Mouse (Mus musculus): ENCODE measurements around the gene Srp72. TPM values are rescaled to one million over a fixed set of nuclear protein-coding genes. Genes with fewer than 3 reads are reported as not detected.

Srp72 gene
- polyA plus RNA-seq, 1 experiment from 2014 or later, result 92.2 TPM

GRCm38 (mm10) chr5:76990789-76991188 lies 16.3 kb downstream of the Srp72 start:
- Histone ChIP-seq H3K9me3 (ENCODE audit: control insufficient read depth, low read length) (no peaks in the 10 kb centered on the region), H3K4me3 (ENCODE audit: low read length) (no peak overlapping the region), H3K4me2 (ENCODE audit: low read depth, low read length) (no peak overlapping the region), H3K4me1 (replicated peaks; ENCODE audit: control insufficient read depth, insufficient read depth, low read length) (no peaks in the 10 kb centered on the region), H3K9ac (ENCODE audit: low read length) (no peak overlapping the region), H3K36me3 (ENCODE audit: control insufficient read depth, insufficient read depth, low read length) (peaks cover 50% of the 10 kb centered on the region), H3K27me3 (ENCODE audit: control insufficient read depth, insufficient read depth, low read depth, low read length) (no peaks in the 10 kb centered on the region), H3K27ac (ENCODE audit: low read length) (no peak overlapping the region)
- ATAC-seq (ENCODE audit: low read depth), result no peak
- 93% methylated on average over 3 of the region's 3 CpGs for WGBS

GRCm38 (mm10) chr5:76993174-76993814 lies 18.8 kb downstream of the Srp72 start:
- Histone ChIP-seq H3K4me2 (ENCODE audit: low read depth, low read length) (no peak overlapping the region), H3K9ac (ENCODE audit: low read length) (no peak overlapping the region), H3K4me3 (ENCODE audit: low read length) (no peak overlapping the region), H3K36me3 (ENCODE audit: control insufficient read depth, insufficient read depth, low read length) (peaks cover 67% of the 10 kb centered on the region), H3K4me1 (replicated peaks; ENCODE audit: control insufficient read depth, insufficient read depth, low read length) (no peaks in the 10 kb centered on the region), H3K9me3 (ENCODE audit: control insufficient read depth, low read length) (no peaks in the 10 kb centered on the region), H3K27ac (ENCODE audit: low read length) (no peak overlapping the region), H3K27me3 (ENCODE audit: control insufficient read depth, insufficient read depth, low read depth, low read length) (no peaks in the 10 kb centered on the region)
- ATAC-seq (ENCODE audit: low read depth), result no peak
- WGBS, result 90% methylated on average over 5 of the region's 5 CpGs

GRCm38 (mm10) chr5:76998416-76998815 lies 23.9 kb downstream of the Srp72 start:
- Histone ChIP-seq H3K27me3 (ENCODE audit: control insufficient read depth, insufficient read depth, low read depth, low read length) (no peaks in the 10 kb centered on the region), H3K9me3 (ENCODE audit: control insufficient read depth, low read length) (no peaks in the 10 kb centered on the region), H3K4me2 (ENCODE audit: low read depth, low read length) (no peak overlapping the region), H3K4me1 (replicated peaks; ENCODE audit: control insufficient read depth, insufficient read depth, low read length) (no peaks in the 10 kb centered on the region), H3K36me3 (ENCODE audit: control insufficient read depth, insufficient read depth, low read length) (peaks cover 46% of the 10 kb centered on the region), H3K27ac (ENCODE audit: low read length) (no peak overlapping the region), H3K4me3 (ENCODE audit: low read length) (no peak overlapping the region), H3K9ac (ENCODE audit: low read length) (no peak overlapping the region)
- 49% methylated on average over 5 of the region's 5 CpGs for WGBS
- ATAC-seq (ENCODE audit: low read depth), result no peak

GRCm38 (mm10) chr5:77001192-77001591 lies 26.7 kb downstream of the Srp72 start:
- no peak for ATAC-seq (ENCODE audit: low read depth)
- H3K4me1 ChIP-seq (replicated peaks; ENCODE audit: control insufficient read depth, insufficient read depth, low read length), result no peaks in the 10 kb centered on the region
- H3K9ac ChIP-seq (ENCODE audit: low read length), result no peak overlapping the region
- WGBS, result 89% methylated on average over 17 of the region's 17 CpGs
- no peak overlapping the region for H3K4me2 ChIP-seq (ENCODE audit: low read depth, low read length)
- no peaks in the 10 kb centered on the region for H3K27me3 ChIP-seq (ENCODE audit: control insufficient read depth, insufficient read depth, low read depth, low read length)
- peaks cover 27% of the 10 kb centered on the region for H3K36me3 ChIP-seq (ENCODE audit: control insufficient read depth, insufficient read depth, low read length)
- H3K9me3 ChIP-seq (ENCODE audit: control insufficient read depth, low read length), result no peaks in the 10 kb centered on the region
- H3K27ac ChIP-seq (ENCODE audit: low read length), result no peak overlapping the region
- no peak overlapping the region for H3K4me3 ChIP-seq (ENCODE audit: low read length)

GRCm38 (mm10) chr5:77004051-77004821 lies 29.8 kb downstream of the Srp72 start, which contains the start of gene Arl9:
Arl9 (plus strand) TSS chr5:77004055.
- Histone ChIP-seq H3K9me3 (ENCODE audit: control insufficient read depth, low read length) (no peaks in the 10 kb centered on the region), H3K9ac (ENCODE audit: low read length) (no peak within 1 kb of the TSS), H3K27me3 (ENCODE audit: control insufficient read depth, insufficient read depth, low read depth, low read length) (no peaks in the 10 kb centered on the region), H3K36me3 (ENCODE audit: control insufficient read depth, insufficient read depth, low read length) (peaks cover 12% of the 10 kb centered on the region), H3K4me1 (replicated peaks; ENCODE audit: control insufficient read depth, insufficient read depth, low read length) (no peaks in the 10 kb centered on the region), H3K27ac (ENCODE audit: low read length) (no peak within 1 kb of the TSS), H3K4me2 (ENCODE audit: low read depth, low read length) (no peak within 1 kb of the TSS), H3K4me3 (ENCODE audit: low read length) (no peak within 1 kb of the TSS)
- ATAC-seq (ENCODE audit: low read depth), result no peak
- 89% methylated on average over 6 of the region's 6 CpGs for WGBS

- no peak for ATAC-seq (ENCODE audit: low read depth)
- 84% methylated on average over 9 of the region's 9 CpGs for WGBS
- no peaks in the 10 kb centered on the region for H3K4me1 ChIP-seq (replicated peaks; ENCODE audit: control insufficient read depth, insufficient read depth, low read length)
- H3K27me3 ChIP-seq (ENCODE audit: control insufficient read depth, insufficient read depth, low read depth, low read length), result no peaks in the 10 kb centered on the region
- H3K9ac ChIP-seq (ENCODE audit: low read length), result no peak overlapping the region
- no peak overlapping the region for H3K27ac ChIP-seq (ENCODE audit: low read length)
- no peak overlapping the region for H3K4me2 ChIP-seq (ENCODE audit: low read depth, low read length)
- H3K4me3 ChIP-seq (ENCODE audit: low read length), result no peak overlapping the region
- no peaks in the 10 kb centered on the region for H3K9me3 ChIP-seq (ENCODE audit: control insufficient read depth, low read length)
- H3K36me3 ChIP-seq (ENCODE audit: control insufficient read depth, insufficient read depth, low read length), result no peaks in the 10 kb centered on the region
Measured at GRCm38 (mm10) chr5:77010352-77010751, 35.9 kb downstream of the Srp72 start.

GRCm38 (mm10) chr5:77011082-77011481 lies 36.6 kb downstream of the Srp72 start:
- ATAC-seq (ENCODE audit: low read depth), result no peak
- 0 out of 2 replicates have a peak, but pooled peaks cover 2% of the 10 kb centered on the region for H3K4me1 ChIP-seq (replicated peaks; ENCODE audit: control insufficient read depth, insufficient read depth, low read length)
- no peaks in the 10 kb centered on the region for H3K27me3 ChIP-seq (ENCODE audit: control insufficient read depth, insufficient read depth, low read depth, low read length)
- H3K4me3 ChIP-seq (ENCODE audit: low read length), result no peak overlapping the region
- no peak overlapping the region for H3K4me2 ChIP-seq (ENCODE audit: low read depth, low read length)
- H3K27ac ChIP-seq (ENCODE audit: low read length), result no peak overlapping the region
- 55% methylated on average over 3 of the region's 3 CpGs for WGBS
- no peak overlapping the region for H3K9ac ChIP-seq (ENCODE audit: low read length)
- H3K9me3 ChIP-seq (ENCODE audit: control insufficient read depth, low read length), result no peaks in the 10 kb centered on the region
- no peaks in the 10 kb centered on the region for H3K36me3 ChIP-seq (ENCODE audit: control insufficient read depth, insufficient read depth, low read length)

- Histone ChIP-seq H3K4me3 (ENCODE audit: low read length) (no peak overlapping the region), H3K36me3 (ENCODE audit: control insufficient read depth, insufficient read depth, low read length) (no peaks in the 10 kb centered on the region), H3K4me1 (replicated peaks; ENCODE audit: control insufficient read depth, insufficient read depth, low read length) (0 out of 2 replicates have a peak, but pooled peaks cover 2% of the 10 kb centered on the region), H3K9me3 (ENCODE audit: control insufficient read depth, low read length) (no peaks in the 10 kb centered on the region), H3K9ac (ENCODE audit: low read length) (no peak overlapping the region), H3K27ac (ENCODE audit: low read length) (no peak overlapping the region), H3K27me3 (ENCODE audit: control insufficient read depth, insufficient read depth, low read depth, low read length) (no peaks in the 10 kb centered on the region), H3K4me2 (ENCODE audit: low read depth, low read length) (no peak overlapping the region)
- 55% methylated on average over 3 of the region's 3 CpGs for WGBS
- ATAC-seq (ENCODE audit: low read depth), result no peak
Measured at GRCm38 (mm10) chr5:77013171-77013570, 38.7 kb downstream of the Srp72 start.
